Mouse (Mus musculus) gastrocnemius, postnatal 10 days (tissue): ENCODE measurements around the gene Nap1l4. TPM values are rescaled to one million over a fixed set of nuclear protein-coding genes. Genes with fewer than 3 reads are reported as not detected.

Experiments used
- DNase-seq: peaks from one replicate; pipeline ENCODE4 v3.0.0; 2021; ENCODE audit warnings: mixed read lengths
- microRNA-seq, 2 experiments: library from miRNA; unstranded; fragments of <30 nt; microRNA quantifications; one replicate each; pipeline ENCODE4 v1.2.0; 2021
- total RNA-seq, 2 experiments: library from RNA; stranded (reverse); gene quantifications; 2 replicates each; pipeline ENCODE4 v1.2.3; 2021

Nap1l4 gene
- total RNA-seq, 2 experiments from 2014 or later: 164 to 169 TPM

GRCm38 (mm10) chr7:143477800-143478199 lies 71.1 kb downstream of the Nap1l4 start:
- no peak for DNase-seq

- DNase-seq: no peak
These were observed 72.1 kb downstream of the Nap1l4 start for GRCm38 (mm10) chr7:143476702-143477335.

- no peak for DNase-seq
These were observed 73.0 kb downstream of the Nap1l4 start for GRCm38 (mm10) chr7:143475876-143476275.

- DNase-seq: no peak
These were observed 74.1 kb downstream of the Nap1l4 start for GRCm38 (mm10) chr7:143474811-143475210.

GRCm38 (mm10) chr7:143473347-143474101 lies 75.4 kb downstream of the Nap1l4 start, which contains the start of gene Slc22a18:
Gene Slc22a18, plus strand, starts transcription at chr7:143473736.
- no peak for DNase-seq

GRCm38 (mm10) chr7:143469946-143470345 lies 79.0 kb downstream of the Nap1l4 start:
- peak; percentile 86 for DNase-seq

- no peak for DNase-seq
These were observed 81.2 kb downstream of the Nap1l4 start for GRCm38 (mm10) chr7:143467714-143468113.

- peak; percentile 88 for DNase-seq
These were observed 82.7 kb downstream of the Nap1l4 start for GRCm38 (mm10) chr7:143466099-143466677.

GRCm38 (mm10) chr7:143464811-143465560 lies 83.9 kb downstream of the Nap1l4 start:
- peak; percentile 64 for DNase-seq

GRCm38 (mm10) chr7:143463865-143464415 lies 85.0 kb downstream of the Nap1l4 start:
- DNase-seq: peak; percentile 87

Small RNAs within 50 kb of the gene (microRNA-seq; reads per million reads assigned to microRNA genes)
- gene Mir7064: 0 to 0.25 reads per million in 2 experiments

Other genes with a start within 250 kb of the Nap1l4 start
- gene Cdkn1c, start 88.1 kb downstream of the Nap1l4 start, total RNA-seq: 100 to 1,000 TPM; 954 to 996 TPM
- gene Slc22a18, start 75.4 kb downstream of the Nap1l4 start, total RNA-seq: under 1 TPM; 0.35 to 0.54 TPM
- not detected for gene Phlda2, start 46.0 kb downstream of the Nap1l4 start, total RNA-seq
- gene Cars, start 51.0 kb upstream of the Nap1l4 start, total RNA-seq: 10 to 100 TPM; 36.0 to 43.5 TPM
- gene Tnfrsf26, start 79.6 kb upstream of the Nap1l4 start, total RNA-seq: under 1 TPM; 0.33 to 0.75 TPM
- gene Tnfrsf22, start 100.6 kb upstream of the Nap1l4 start, total RNA-seq: 1 to 10 TPM; 2.5 to 3.9 TPM
- 1 to 10 TPM; 3.6 to 6.3 TPM for gene Tnfrsf23, start 136.8 kb upstream of the Nap1l4 start, total RNA-seq
- gene Osbpl5, start 207.9 kb upstream of the Nap1l4 start, total RNA-seq: 10 to 100 TPM; 33.3 to 40.2 TPM
- not detected for gene Mrgprg, start 217.9 kb upstream of the Nap1l4 start, total RNA-seq
- 1 to 10 TPM; 1.2 to 1.5 TPM for gene Mrgpre, start 235.4 kb upstream of the Nap1l4 start, total RNA-seq